Mouse (Mus musculus) embryo, embryonic 10.5 days (tissue): ENCODE results near the gene Ppp1r14b.

Experiments used
- DNase-seq: peaks from one replicate; pipeline ENCODE4 v3.0.0-alpha.2; 2015; ENCODE audit warnings: low spot score

Gene Ppp1r14b

DNA sequence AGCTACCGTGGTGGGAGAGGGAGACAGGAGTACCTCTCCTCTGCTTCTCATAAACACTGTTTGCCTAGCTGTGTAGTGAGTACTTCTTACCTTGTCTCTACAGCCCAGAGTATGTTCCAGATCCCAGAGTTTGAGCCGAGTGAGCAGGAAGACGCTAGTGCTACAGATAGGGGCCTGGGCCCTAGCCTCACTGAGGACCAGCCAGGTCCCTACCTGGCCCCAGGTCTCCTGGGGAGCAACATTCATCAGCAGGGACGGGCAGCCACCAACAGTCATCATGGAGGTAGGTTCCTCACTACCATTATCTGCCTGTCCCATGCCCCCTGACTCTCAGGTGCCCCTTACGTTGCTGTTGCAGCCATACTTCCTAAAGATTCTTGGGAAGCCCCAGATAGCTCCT lies 32.0 kb upstream of the Ppp1r14b start:
- DNase-seq = no peak

GRCm38 (mm10) chr19:6943709-6944108 lies 31.1 kb upstream of the Ppp1r14b start:
- no peak for DNase-seq

DNA sequence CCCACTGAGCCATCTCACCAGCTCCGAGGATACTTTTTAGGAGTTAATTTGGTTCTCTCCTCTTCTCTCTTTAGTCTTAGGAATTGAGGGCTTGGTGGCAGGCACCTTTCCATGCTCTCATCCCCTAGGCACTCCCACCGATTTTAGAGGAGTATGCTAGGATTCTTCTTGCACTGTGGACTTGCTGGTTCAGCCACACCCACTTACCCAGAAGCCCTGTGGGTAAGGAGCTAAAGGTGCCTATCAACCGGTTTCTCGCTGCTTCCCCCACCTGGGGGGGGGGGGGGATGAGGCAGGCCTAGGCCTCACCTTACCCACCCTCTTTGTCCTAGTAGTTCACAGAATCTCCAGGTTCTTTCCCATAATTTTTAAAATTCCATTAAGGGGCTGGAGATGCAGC lies 27.0 kb upstream of the Ppp1r14b start:
- DNase-seq = no peak

- DNase-seq = no peak
Measured at GRCm38 (mm10) chr19:6948186-6948585, 26.6 kb upstream of the Ppp1r14b start.

DNA sequence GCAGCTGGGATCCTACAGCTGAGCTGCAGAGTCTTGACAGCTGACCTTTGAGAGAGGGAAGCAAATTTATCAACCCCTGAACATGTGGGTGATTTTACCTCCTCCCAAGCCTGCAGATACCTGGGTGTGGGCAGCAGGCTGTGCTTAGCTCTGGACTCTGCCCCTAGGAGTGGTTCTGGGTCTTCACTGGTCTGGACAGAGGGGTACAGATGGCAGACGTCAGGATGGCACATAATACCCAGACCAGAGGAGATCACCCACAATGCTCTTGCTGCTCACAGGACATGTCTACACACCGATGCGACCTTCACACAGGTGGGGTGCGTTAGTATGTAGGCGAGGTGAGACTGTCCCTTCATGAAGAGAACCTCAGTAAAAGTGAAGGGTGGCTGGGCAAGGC lies 25.2 kb upstream of the Ppp1r14b start:
- DNase-seq = no peak

GRCm38 (mm10) chr19:6949951-6950350 lies 24.8 kb upstream of the Ppp1r14b start:
- no peak for DNase-seq

DNA sequence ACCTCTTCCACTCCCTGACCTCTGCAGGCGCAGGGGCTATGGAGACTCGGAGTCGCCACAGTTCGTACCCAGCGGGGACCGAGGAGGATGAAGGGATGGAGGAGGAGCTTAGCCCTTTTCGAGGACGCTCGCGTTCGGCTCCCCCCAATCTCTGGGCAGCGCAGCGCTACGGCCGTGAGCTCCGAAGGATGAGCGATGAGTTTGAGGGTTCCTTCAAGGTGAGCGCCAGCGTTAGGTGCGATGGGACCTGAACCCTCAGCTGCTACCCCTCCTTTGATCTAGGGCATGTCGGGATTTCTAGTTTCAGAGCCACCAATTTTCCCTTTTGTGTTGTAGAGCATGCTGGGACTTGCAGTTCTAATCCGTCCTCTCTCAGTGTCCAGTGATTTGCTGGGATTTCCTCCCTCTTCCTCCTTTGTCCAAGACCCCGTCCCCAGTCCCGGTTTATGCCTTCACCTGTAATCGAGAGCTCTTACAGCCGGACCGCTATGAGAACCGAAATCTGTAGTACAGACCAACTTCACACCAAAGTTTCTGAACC lies 24.1 kb upstream of the Ppp1r14b start:
- peak; percentile 87 for DNase-seq

- DNase-seq = peak; percentile 97
Measured at GRCm38 (mm10) chr19:6951381-6951968, 23.3 kb upstream of the Ppp1r14b start.

DNA sequence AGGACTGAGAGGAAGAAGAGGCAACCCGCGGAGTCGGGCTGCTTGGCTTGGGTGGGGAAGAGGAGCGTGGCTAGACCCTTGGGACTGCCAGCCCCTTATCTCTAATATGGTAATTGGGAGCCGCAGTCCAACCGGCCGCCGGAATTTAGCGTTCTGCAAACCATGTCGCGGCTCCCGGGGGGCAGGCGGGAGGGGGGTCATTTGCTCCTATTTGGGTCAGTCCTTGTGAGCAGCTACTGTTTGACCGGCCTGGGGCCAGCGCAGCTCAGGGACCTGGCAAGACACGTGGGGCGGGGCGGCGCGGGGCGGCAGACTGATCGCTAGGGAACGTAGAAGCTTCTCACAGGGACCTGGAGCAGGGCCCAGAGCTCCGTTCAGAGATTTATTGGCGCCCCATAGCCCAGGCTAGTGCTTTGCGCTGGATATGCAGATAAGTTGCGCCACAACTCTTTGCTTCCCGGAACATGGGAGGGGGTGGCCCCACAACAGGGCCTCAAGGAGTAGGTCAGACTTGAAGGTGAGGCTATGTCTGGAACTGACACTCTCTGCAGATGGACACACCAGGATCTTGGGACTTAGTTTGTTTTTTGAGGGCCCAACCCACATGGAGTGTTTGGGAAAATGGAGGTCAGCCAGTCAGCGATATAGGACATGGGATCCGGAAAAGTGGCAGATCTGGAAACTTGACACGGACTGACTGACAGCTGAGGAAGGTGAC lies 22.6 kb upstream of the Ppp1r14b start:
- peak; percentile 66 for DNase-seq

DNA sequence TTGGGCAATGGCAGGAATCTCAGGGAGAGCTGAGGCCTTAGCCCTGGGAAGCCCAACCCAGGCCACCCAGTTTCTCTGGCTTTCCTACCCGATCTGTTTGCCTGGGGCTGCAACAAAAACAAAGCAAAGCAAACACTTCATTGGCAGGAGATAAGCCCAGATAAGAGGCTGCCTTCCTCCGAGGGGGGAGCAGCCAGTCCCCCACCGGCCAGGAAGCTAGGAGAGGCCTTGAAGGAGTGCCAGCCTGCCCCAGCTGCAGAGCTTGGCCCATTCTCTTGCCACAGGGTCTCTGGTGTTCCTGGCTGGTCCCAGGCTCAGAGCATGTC lies 22.1 kb upstream of the Ppp1r14b start:
- no peak for DNase-seq

GRCm38 (mm10) chr19:6954046-6954445 lies 20.7 kb upstream of the Ppp1r14b start:
- no peak for DNase-seq

- no peak for DNase-seq
Measured at GRCm38 (mm10) chr19:6955424-6955823, 19.3 kb upstream of the Ppp1r14b start.

- DNase-seq = no peak
Measured at GRCm38 (mm10) chr19:6956461-6956860, 18.3 kb upstream of the Ppp1r14b start.

DNA sequence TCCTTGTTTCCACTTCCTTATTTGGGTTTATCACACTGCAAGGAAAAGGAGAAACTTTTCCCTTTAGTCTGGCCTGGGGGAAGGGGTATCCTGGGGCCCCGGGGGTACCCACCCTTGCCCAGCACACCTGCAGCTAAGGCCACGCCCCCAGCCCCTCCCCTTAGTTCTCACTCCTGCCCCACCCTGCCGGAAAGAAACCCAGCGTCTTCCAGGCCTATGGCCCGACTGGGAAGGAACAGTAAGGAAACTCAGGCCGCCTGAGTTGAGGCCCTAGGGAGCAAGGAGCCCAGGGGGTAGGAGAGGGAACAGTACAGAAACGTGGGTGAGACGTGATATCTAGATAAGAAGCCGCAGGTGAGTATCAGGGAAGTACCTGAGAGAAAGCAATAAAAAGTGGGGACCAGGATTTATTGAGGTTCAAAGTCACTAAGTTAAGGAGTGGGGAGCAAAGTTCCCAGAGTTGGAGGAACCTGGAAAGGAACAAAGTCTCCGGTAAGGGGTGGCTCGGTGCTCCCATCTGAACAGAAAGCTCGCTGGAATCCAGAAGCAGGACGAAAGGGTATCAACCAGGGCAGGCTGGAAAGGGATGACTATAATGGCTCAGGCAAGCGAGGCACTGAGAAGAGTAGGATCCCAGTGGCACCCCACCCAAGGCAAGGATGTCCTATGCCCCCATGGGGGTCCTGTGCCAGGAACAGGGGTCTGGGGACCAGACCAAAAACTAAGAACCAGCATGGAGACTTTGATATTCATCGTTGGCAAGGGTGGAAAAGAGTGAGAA lies 6.1 kb upstream of the Ppp1r14b start:
- peak; percentile 16 for DNase-seq

- no peak for DNase-seq
Measured at GRCm38 (mm10) chr19:6969291-6969664, 5.5 kb upstream of the Ppp1r14b start.

- peak; percentile 69 for DNase-seq
Measured at GRCm38 (mm10) chr19:6969665-6970381, 4.9 kb upstream of the Ppp1r14b start.

- peak; percentile 10 for DNase-seq
Measured at GRCm38 (mm10) chr19:6970460-6971085, 4.2 kb upstream of the Ppp1r14b start.

DNA sequence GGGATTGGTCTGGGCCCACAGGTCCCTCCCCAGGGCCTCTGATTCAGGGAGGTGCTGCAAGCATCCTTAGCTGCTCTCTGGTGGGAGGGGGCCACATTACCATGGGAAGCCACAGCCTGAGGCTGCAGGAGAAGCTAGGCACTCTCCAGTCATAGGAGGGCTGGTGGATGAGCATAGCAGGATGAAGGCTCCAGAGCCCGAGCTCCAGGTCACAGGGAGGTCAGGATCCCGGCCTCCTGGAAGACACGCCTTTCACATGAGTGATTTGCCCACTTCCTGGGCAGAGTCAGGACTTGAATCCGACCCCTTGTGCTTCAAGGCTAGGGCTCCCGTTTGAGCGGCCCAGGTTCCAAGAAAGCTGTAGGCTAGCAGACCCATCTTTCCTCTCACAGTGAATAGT lies 3.1 kb upstream of the Ppp1r14b start:
- DNase-seq = peak; percentile 36

DNA sequence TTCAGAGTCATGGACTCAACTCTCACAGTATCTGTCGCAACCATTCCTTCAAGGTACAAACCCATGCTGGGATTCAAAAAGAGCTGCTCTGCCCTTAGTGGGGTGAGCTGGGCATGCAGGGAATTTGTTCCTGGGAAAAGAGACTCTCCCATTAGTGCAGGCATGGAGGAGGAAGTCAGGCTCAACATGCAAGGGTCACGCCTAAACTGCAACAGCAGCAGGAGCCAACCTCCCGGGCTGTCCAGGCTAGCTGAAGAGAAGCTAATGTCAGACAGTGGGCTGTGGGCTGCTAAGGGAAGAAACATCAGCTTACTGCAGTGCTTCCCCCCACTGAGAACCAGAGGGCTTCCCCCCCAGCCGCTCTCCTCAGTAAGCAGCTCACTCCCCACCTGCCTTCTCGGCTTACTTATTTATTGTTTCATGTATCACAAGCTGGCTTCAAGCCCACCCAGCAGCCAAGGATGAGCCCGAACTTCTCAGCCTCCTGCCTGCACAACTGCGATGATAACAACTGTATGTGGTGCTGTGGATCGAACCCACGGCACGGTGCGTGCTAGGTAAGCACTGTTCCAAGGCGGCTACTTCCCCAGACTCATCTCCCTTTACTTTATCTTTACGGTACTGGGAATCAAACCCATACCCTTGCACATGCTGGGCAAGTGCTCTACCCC lies 2.4 kb upstream of the Ppp1r14b start:
- no peak for DNase-seq

DNA sequence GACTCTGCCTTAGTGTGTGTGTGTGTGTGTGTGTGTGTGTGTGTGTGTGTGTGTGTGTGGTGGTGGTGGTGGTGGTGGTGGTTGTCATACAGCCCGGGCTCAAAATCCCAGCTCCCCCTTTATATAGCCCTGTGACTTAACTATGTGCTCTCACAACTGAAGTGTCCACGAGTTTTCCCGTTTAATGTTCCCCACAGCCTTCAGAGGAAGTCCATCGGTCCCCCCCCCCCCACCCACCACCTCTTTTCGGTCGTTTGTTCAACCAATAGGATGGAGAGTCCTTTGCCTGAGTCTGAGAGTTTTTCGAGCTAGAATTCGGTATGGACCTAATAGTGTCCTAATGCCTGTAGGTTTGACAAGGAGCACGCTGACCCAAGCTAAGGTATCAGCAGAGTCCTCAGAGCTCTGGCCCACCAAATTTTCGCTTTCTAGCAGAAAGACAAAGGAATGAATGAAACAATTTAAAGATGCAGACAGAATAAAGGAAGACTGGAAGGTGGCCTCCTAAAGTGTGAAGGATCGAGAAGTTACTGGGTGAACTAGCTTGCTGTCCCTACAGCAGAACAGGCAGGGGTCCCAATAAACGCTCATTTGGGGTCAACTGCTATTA lies 1.1 kb upstream of the Ppp1r14b start:
- peak; percentile 22 for DNase-seq
